Mouse (Mus musculus) retina, embryonic 14.5 days (tissue): ENCODE results near the gene AY074887.
"Not testable (repeated sequence)": the region's sequence is repeated elsewhere in the genome, so short reads cannot be mapped to it uniquely, and the experiment has no call there.

ENCODE experiments used
- DNase-seq: peaks from one replicate; pipeline ENCODE4 v3.0.0-alpha.2; 2015; ENCODE audit warnings: low spot score

The AY074887 gene

DNA sequence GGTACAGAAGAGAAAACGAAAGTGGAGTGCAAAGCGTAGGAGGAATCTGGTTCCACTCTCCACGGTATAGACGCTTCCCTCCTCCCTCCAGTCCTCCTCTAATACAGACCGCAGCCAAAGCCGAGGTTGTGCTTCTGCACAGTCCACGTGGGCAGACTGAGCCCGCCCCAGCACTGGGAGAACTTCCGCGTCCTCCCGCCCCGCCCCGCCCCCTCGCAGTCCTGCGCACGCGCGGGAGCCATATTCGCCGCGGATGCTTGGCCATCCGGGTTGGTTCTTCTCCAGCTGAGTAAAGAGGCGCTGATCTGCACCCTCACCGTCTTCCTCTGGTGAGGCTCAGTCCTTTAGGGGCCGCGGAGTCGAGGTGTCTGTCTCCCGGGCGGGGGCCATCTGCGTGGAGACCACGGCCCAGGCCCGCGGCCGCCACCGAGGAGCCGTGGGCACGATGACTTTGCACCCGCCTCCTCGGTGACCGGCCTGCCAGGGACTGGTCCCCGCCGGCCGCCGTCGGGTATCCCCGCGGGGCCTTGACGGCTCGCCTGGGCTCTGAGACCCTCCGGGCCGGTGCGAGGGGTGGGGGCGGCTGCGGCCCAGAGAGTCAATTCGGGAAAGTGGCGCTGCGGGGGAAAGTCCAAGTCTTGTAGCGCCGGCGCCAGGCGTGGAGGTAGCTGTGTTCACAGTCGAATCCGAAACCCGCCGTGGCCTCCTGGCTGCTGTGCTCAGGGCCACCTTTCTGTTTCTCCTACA lies at the start of gene AY074887, which contains the start of gene Psma4:
Gene AY074887 (minus strand): TSS at position 424 of the 747 bp plus-strand sequence.
Gene Psma4 (plus strand): TSS at position 216 of the 747 bp plus-strand sequence.
- DNase-seq = peak; percentile 94

DNA sequence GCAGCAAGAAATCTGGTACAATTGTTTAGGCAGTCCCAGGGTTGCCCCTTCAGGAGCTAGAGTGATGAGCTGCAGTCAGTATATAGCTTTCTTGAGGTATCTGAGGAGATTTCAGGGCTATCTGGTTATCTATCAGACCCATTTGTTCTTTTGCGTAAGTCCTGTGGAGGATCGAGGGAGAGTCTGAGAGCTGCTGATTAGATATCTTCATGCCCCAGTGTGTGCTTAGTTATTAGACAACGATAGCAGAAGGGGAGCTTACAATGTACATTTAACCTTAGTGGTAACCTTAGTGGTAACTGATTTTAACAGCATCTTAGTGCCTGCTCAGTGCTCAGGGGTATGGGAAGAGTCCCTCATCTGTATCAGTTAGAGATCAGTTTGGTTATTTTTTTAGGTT lies 44.8 kb upstream of the AY074887 start:
- no peak for DNase-seq

DNA sequence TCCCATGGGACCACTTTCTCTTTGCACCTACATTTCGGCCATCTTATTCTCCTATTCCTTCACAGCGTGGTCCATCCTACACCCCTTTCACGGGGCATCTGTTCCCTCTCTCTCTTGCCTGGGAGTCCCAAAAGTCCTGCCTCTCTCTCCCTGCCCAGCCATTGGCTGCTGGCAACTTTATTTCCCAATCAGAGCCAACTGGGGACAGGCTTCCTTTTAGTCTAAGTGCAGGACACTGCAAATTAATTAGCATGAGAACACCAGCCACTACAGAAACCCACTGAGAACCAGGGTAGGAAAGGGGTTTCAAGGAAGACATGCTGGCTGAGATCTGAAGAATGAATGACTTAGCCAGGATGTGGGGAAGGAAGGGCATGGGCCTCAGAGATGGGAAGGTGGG lies 43.6 kb upstream of the AY074887 start:
- no peak for DNase-seq

DNA sequence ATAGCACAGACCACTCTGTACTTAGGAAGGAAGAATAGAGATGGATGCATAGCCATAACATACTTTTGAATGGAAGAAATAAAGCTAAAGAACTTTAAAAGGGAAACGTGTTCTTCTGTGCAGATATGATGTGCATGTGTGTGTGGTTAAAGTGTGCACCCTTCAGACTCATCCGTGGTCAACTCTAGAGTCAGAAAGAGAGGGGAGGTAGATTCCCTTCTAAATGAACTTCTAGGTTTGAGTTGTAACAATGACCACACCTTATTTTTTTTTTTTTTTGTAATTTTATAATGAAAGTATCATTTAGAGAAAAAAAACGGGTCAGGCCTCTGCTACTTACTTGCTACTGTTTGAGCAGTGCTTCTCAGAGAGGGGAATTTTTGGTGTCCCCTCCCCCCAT lies 39.6 kb upstream of the AY074887 start:
- DNase-seq = no peak

DNA sequence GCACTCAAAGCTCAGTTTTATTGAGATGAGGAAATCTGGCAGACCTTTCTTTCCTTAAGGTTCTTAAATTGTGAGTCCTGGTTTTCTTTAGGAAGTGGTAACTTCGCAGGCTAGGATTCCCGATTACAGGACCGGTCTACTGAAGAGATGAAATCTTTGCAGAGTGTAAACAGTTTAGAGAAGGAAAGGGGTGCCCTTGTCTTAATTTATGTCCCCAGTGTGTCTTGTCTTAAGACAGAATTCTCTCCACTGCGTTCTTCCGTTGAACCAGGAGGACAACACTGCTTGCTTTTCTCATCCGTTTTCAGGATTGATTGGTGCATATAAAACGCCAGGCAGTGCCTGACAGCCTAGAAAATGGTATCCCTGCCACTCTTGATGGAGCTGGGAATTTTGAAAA lies 31.6 kb upstream of the AY074887 start:
- peak; percentile 18 for DNase-seq

DNA sequence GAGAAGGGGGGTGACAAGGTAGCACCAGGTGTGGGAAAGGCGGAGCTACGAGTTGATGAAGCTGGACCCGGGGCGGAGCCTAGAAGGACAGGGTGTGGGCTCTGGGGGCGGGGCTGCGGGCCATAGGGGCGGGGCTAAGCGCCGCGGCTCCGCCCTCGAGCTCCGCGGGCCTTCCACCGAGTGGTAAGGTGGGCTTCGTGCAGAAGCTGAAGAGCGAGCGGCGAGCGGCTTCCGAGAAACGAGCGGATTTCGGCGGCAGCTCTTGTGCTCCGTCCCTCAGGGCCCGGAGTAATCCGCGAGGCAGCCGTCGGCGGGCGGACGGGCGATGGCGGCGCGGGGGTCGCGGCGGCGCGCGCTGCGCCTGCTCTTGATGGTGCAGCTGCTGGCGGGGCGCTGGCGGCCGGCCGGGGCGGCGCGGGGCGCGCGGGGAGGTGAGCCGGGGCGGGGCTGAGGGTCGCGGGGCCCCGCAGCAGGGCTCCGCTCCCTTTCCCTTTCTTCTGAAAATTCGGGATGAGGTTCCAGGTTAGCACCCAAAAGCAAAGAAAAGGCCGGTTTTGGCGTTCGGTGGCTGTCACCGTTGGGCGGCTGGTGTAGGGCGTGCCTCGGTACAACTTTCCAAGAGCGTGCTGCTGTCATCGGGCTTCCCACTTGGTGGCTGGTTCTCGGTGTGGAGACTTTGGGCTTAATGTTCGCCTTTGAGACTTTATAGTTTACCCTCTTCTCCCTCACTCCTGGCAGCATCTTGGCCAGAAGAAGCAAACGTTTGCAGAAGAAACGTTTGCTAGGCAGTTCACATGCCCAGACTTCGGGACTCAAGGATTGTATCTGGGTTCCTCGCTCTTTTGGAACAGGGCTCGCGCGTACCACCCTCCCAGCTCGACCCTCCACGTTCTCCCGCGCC lies 30.7 kb upstream of the AY074887 start:
- DNase-seq = peak; percentile 87

DNA sequence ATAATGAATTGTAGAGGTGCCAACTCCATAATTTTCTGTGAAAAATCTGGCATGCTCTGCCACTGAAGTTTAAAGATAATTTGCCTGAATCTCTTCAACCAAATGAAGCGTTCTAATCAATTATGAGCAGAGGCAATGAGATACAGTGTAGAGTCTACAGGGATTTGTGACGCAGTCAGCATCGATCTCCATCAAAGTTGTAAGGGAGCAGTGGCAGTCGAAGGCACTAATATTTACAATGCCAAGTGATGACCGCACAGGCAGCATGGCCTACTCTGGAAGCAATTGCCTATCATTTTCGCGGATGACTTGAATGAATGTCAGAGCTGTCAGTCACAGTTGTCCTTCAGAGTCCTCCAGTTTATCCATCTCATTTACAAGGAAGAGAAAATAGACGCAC lies 29.9 kb upstream of the AY074887 start, which contains the start of gene Chrna5:
Gene Chrna5 (plus strand): TSS at position 207 of the 400 bp plus-strand sequence.
- peak; percentile 69 for DNase-seq

DNA sequence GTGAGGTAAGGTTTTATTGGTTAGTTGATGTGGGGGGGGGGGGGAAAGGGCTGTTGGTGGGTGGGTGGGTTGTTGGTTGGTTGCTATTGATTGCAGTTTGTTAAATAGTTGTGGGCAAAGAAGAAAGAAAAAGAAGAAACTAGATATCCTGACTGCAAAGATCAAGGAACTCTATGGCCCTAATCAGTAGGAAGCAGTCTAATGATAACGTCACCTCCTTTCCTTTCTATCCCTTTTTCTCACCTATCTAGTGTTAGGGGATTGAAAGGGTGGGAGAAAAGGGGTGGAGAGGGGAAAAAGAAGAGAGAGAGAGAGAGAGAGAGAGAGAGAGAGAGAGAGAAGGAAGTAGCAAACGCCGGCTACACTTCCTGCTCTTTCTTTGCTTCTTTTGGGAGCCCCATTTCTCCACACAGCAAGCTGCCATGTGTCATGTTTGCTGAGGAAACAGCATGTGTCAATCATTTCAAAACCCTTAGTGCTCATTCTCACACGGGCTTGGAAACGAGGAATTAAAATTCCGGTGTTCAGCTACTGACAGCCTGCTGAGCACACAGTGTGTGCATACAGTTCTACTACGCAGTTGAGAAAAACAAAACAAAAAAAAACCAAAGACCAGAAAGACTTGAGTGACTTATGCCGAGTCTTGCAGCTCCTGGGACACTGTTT lies 19.3 kb upstream of the AY074887 start:
- no peak for DNase-seq

DNA sequence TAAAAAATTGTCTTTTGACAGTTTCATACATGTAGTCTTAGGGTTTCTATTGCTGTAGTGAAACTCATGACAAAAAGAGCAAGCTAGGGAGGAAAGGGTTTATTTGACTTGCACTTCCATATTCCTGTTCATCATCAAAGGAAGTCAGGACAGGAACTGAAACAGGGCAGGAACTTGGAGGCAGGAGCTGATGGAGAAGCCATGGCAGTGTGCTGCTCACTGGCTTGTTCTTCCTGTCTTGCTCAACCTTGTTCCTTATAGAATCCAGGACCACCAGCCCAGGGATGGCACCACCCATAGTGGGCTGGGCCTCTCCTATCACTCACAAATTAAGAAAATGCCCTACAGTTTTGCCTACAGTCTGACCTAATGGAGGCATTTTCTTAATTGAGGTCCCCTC lies 12.9 kb upstream of the AY074887 start:
- DNase-seq = no peak

DNA sequence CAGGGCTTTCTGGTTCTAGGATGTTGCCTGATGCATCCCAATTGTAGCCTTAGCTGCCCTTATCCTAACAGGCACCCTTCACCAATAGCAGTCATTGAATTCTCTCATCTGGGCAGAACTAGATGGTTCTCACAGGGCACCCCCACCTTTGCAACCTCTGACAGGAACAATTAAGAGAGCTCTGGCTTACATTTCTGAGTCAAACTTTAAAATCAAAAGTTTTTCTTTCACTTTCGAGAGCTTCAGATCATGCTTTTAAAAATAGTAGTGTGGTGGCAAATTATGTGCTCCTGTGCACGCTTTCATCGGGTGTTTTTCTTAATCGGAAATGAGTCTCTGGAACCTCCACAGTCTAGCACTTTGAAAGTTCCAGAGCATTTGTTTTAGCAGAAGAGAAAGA lies 10.3 kb upstream of the AY074887 start:
- DNase-seq = no peak

DNA sequence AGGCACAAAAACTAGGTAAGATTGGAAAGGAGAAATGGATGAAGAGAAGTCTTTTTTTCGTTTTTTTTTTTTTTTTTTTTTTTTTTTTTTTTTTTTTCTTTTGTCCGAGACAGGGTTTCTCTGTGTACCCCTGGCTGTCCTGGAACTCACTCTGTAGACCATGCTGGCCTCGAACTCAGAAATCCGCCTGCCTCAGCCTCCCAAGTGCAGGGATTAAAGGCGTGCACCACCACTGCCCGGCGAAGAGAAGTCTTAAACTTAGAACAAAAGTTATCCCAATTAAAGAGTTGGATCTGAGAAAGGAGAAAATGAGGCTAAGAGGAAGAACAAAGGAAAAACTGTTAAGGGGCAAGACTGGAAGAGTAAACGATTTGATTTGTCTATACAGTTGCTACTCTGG lies 636 bp downstream of the AY074887 start:
- DNase-seq = not testable (repeated sequence)

DNA sequence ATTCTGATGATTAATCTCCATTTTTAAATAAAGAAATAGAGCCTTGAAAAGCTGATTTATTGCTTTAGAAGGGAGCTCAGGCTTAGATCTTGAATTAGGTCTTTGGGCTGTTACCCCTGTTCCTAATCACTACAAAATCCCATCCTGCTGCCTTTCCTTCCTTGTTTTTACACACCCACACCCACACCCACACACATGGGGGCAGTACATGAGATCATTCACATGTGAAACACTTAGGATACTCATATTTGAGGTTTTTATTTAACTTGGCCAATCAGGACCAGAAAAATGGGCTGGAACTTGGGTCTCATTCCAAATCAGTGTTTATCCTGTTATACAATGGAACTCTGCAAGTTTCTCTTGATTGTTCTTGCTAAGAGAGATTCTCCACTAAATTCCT lies 1.3 kb downstream of the AY074887 start:
- DNase-seq = no peak

DNA sequence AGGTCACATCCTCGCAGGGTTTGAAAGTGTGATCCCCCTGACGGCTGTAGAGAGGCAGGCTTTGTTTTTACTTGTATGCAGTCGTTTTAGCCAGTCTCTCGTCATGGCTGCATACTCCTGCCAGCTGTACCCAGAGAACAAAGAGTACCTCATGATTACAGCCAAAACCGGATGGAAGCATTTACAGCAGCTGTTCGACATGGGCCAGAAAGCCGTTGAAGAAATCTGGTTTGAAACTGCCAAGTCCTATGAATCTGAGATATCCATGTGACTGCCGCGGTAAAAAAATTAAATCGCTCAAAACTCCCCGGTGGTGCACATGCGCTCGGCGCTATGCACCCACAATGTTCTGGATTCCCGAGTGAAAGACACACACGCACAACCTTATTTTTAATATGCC lies 4.5 kb downstream of the AY074887 start:
- no peak for DNase-seq

DNA sequence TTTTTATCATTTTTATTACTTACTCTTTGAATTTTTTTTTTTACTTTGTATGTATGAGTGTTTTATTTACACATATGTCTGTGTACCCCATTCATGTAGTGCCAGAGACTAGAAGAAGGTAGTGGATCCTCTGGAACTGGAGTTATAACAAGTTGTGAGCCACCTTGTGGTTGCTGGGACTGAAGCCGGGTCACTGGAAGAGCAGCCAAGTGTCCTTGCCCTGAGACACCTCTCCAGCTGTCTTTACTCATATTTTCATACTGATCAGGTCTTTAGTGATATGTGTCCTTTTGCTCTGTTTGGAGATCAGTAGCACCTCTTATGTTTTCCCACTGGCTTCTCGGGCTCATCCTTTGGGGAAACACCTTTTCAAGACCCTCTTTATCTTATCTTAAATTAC lies 6.3 kb downstream of the AY074887 start:
- DNase-seq = no peak

DNA sequence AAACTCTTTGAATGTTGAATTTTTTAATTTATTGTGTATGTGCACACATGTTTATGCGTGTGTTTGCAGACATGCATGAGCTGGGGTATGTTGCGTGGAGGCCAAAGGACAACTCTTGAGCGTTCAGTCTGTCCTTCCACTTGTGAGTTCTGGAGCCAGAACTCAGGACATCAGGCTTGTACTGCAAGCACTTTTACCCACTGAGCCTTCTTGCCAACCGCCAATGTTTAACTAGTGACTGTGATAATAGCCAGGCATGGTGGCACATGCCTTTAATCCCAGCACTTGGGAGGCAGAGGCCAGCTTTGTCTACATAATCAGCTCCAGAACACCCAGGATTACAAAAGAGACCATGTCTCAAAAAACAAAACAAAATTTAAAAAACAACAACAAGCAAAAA lies 8.7 kb downstream of the AY074887 start:
- DNase-seq = no peak

DNA sequence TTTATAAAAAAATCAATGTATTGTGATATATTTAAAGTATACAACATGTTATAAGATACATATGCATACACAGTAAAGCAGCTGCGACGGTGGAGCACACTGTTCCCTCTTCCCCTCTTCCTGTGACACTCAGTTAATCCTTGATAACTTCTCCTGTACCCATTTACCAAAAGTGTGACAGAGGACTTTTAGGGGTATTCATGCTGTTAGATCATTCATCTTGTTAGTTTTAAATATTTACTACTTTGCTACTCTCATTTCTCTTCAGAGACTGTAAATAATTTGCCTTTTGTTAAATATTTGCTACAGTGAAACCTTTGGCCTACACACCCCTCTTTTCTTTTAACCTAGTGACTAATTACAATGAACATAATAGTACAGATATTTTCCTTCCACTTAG lies 18.4 kb downstream of the AY074887 start:
- no peak for DNase-seq

DNA sequence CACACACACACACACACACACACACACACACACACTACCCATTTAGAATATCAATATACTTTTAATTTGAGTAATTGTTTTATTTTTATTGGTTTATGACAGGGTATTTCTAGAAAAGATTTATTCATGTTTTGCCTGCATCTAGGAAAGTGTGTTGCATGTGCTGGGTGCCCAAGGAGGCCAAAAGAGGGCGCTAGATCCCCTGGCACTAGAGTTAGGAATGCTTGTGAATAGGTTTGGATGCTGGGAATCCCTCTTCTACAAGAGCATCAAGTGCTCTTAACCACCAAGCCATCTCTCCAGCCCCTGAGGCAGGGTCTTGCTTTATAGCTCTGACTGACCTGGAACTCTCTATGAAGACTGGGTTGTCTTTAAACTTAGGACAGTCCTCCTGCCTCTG lies 19.0 kb downstream of the AY074887 start:
- DNase-seq = no peak

DNA sequence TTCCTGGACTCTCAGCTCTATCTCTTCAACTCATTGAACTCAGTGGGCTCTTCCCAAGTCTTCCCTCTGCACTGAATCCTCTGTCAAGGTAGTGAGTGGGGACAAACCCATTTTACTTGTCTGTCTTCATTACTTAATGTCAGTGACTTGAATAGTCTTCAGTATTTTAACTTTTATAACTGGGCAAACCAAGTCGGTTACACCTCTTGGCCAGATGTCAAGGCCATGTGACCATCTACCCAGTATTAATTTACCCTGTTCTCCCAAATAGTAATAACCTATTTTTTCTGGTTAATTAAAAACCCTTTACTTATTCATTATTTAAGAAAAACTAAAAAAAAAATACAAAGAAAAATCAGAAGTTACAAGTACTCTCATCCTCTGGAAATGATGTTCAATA lies 20.1 kb downstream of the AY074887 start:
- DNase-seq = no peak

DNA sequence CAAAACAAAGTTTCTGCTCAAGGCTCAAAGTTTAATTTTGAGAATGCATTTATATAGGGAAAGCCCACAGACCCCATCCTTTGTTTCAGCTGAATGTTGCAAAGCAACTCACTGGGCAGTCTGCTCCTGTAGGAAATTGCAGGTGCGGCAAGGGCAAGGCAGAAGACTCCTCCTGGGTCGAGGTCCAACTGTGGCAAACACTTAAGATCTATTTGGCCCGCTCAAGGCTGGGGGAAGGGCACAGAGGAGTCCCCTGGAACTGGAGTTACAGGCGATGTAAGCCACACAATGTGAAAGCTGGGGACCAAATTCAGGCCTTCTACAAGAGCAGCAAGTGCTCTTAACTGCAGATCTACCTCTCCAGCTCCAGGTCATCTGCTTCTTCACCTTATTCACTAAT lies 30.9 kb downstream of the AY074887 start:
- DNase-seq = no peak

DNA sequence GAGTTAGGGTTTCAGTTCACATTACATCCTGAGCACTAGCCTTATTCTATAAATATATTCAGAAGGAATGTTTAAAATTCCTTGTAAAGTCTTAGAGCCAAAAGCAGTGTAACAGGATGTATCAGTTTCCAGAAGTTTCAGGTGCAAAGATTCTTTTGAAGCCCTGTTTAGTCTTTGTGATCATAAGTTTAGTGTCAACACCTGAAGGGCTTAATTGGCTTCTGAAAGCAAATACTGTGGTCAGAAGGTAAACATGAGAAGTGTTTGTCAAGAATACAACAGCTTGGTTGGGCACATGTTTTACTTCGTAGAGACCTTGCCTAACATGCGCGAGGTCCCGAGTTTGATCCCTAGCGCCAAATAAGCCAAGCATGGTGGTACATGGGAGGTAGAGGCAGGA lies 32.0 kb downstream of the AY074887 start:
- DNase-seq = no peak

DNA sequence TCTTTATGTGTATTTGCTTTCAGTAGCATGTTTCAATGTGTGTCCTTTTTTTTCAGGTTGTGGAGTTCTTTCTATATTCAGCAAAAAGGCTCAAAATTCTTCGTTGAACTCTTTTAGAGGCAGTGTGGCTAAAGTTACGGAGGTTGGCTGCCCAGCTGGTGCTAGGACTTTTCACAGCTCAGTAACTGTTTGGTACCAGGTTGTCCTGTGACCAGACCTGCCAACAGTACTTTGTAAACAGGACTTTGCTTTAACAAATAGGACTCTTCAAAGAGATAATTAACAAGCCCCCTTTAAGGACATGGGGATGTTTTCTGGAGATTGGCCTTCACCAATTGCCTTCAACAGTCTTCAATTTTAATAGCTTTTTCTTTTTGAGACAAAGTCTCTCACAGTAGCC lies 32.6 kb downstream of the AY074887 start:
- no peak for DNase-seq

DNA sequence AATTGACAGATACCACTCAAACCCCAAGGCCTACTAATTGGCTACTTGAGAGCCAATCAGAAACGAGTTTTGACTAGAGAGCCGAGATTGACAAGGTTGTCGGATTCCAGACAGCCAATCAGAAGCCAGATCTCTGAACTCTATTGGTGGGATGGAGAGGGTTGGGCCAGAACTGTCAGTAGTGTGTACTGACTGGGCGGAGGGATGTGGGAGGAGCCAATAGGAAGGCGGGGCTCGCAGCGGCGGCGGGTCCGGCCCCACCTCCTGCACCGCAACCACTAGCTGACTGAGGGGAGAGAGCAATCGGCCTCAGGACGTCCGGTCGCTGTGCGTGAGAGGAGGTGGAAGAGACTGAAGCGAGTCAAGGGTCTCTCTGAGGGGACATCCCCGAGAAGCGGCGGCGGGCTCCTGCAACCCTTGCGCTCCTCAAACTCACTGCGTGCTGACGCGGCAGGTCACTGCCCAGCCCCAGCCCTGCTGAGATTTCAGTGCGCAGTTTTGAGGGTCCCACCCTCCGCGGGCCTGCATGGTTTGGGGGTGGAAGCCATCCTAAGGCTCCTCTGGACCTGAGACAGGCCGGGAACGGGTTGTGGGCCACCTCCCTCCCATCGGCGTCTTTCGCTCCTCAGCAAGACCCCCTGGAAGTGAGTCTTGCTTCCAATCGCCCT lies 33.7 kb downstream of the AY074887 start, which contains the start of gene Hykk:
Gene Hykk (plus strand): TSS at position 274 of the 668 bp plus-strand sequence.
- DNase-seq = peak; percentile 96
